Mouse (Mus musculus) bone marrow, adult 2 months (tissue): Measurements from ENCODE around the gene Cuta.

Experiments used
- CTCF ChIP-seq: fragments of 200-500 bp; IDR thresholded peaks from 2 replicates; pipeline ENCODE4 v1.5.1; 2011; ENCODE audit warnings: low read length, control low read depth; ENCODE audit not compliant: control insufficient read depth, insufficient read depth
- POLR2A ChIP-seq: fragments of 200-500 bp; IDR thresholded peaks from 2 replicates; pipeline ENCODE4 v1.6.1; 2011; ENCODE audit warnings: low read depth, mild to moderate bottlenecking, control low read depth, low read length, borderline replicate concordance; ENCODE audit not compliant: control insufficient read depth

GRCm38 (mm10) chr17:26959815-26960214 lies 20.4 kb upstream of the Cuta start:
- TF ChIP-seq CTCF (no peak), POLR2A (no peak)
